Mouse (Mus musculus) limb, embryonic 11.5 days (tissue): ENCODE measurements around the gene Oat. TPM values are rescaled to one million over a fixed set of nuclear protein-coding genes. Genes with fewer than 3 reads are reported as not detected.
A peak's percentile ranks its signal among the peaks of the same experiment; 100 is the strongest.

Experiments used
- ATAC-seq: fragments of 200-750 bp; cut with Nextera tagmentation; 2 replicates; pipeline ENCODE4 v1.8.0; 2017; ENCODE audit warnings: low read depth; ENCODE audit not compliant: insufficient number of reproducible peaks, low FRiP score, low TSS enrichment
- DNase-seq: peaks from one replicate; pipeline ENCODE4 v3.0.0-alpha.2; 2015; ENCODE audit warnings: low spot score
- H3K27ac ChIP-seq: fragments of 300-500 bp; sonication (generic); replicated peaks from 2 replicates; pipeline ENCODE4 v1.5.1; 2014; ENCODE audit warnings: low read depth, mild to moderate bottlenecking, low read length
- H3K27me3 ChIP-seq: fragments of 300-500 bp; sonication (generic); 2 replicates; pipeline ENCODE4 v1.6.1; 2014; ENCODE audit warnings: mild to moderate bottlenecking, low read length, mixed read lengths; ENCODE audit not compliant: control insufficient read depth, insufficient read depth
- H3K36me3 ChIP-seq: fragments of 300-500 bp; sonication (generic); 2 replicates; pipeline ENCODE4 v1.6.1; 2014; ENCODE audit warnings: mild to moderate bottlenecking, low read length, moderate library complexity, mixed read lengths; ENCODE audit not compliant: control insufficient read depth, insufficient read depth
- H3K4me1 ChIP-seq: fragments of 300-500 bp; sonication (generic); 2 replicates; pipeline ENCODE4 v1.6.1; 2014; ENCODE audit warnings: low read length, mixed read lengths; ENCODE audit not compliant: control insufficient read depth, insufficient read depth
- H3K4me2 ChIP-seq: fragments of 300-500 bp; sonication (generic); 2 replicates; pipeline ENCODE4 v1.6.1; 2014; ENCODE audit warnings: low read depth, mild to moderate bottlenecking, moderate library complexity; ENCODE audit not compliant: severe bottlenecking
- H3K4me3 ChIP-seq: fragments of 300-500 bp; sonication (generic); 2 replicates; pipeline ENCODE4 v1.5.1; 2014; ENCODE audit warnings: low read depth, low read length
- H3K9ac ChIP-seq: fragments of 300-500 bp; sonication (generic); 2 replicates; pipeline ENCODE4 v1.6.1; 2014; ENCODE audit warnings: mild to moderate bottlenecking, low read length
- H3K9me3 ChIP-seq: fragments of 300-500 bp; sonication (generic); 2 replicates; pipeline ENCODE4 v1.6.1; 2016; ENCODE audit warnings: low read length; ENCODE audit not compliant: control insufficient read depth
- WGBS: fragments of 180-500 bp; shearing (Covaris S2); extraction: QIAGEN DNeasy Blood & Tissue Kit; methylation state at CpG from one replicate; pipeline ENCODE4 v1.1.7; 2014; 5-methylcytosine and 5-hydroxymethylcytosine counted together
- polyA plus RNA-seq: library from polyadenylated mRNA; unstranded; fragments of >200 nt; fragmentation: Nextera tagmentation; extraction: Ambion mirVana; gene quantifications from 2 replicates; pipeline ENCODE4 v1.2.1, GENCODE M21; 2014

Oat gene
- polyA plus RNA-seq, 1 experiment from 2014 or later, result 136 TPM

GRCm38 (mm10) chr7:132597251-132598041 lies 21.2 kb upstream of the Oat start:
- peak overlapping the region; percentile 78 for H3K4me2 ChIP-seq
- H3K27ac ChIP-seq, result no peak overlapping the region
- WGBS, result under 1% methylated on average over 60 of the region's 60 CpGs
- no peaks in the 10 kb centered on the region for H3K9me3 ChIP-seq
- H3K4me3 ChIP-seq, result peak overlapping the region; percentile 43
- H3K27me3 ChIP-seq, result peaks cover 65% of the 10 kb centered on the region
- peaks cover 17% of the 10 kb centered on the region for H3K4me1 ChIP-seq
- no peaks in the 10 kb centered on the region for H3K36me3 ChIP-seq
- H3K9ac ChIP-seq, result peak overlapping the region; percentile 23; the same call in 1 of the 2 replicates
- ATAC-seq (0 out of 2 replicates have a peak, but pooled peaks have one; percentile 27), DNase-seq (peak; percentile 66)

GRCm38 (mm10) chr7:132596557-132597250 lies 20.5 kb upstream of the Oat start:
- no peak for DNase-seq
- Histone ChIP-seq H3K27me3 (peaks cover 58% of the 10 kb centered on the region), H3K4me1 (peaks cover 17% of the 10 kb centered on the region), H3K36me3 (no peaks in the 10 kb centered on the region), H3K4me3 (peak overlapping the region; percentile 43), H3K9me3 (no peaks in the 10 kb centered on the region), H3K4me2 (peak overlapping the region; percentile 78), H3K9ac (no peak overlapping the region), H3K27ac (no peak overlapping the region)
- ATAC-seq, result no peak
- 7% methylated on average over 26 of the region's 26 CpGs for WGBS

DNA sequence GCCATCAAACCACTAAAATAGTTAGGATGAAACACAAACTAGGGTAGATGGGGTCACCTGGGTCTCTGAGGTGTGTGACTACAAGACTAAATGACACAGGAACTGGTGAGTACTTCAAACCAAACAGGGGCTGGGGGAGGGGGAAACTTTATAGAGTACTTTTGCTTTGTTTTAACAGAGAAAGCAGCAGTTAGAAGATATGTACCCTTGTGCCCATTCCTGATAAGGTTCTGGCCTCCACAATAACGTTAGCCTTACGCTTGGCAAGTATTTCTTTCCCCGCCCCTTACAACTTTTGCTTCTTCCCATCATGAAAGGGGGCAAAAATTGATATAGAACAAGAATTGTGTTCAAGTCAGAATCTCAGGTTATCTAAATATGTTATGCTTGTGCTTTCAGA lies 19.6 kb upstream of the Oat start:
- Histone ChIP-seq H3K4me1 (peaks cover 17% of the 10 kb centered on the region), H3K36me3 (no peaks in the 10 kb centered on the region), H3K4me2 (no peak overlapping the region), H3K27me3 (peaks cover 50% of the 10 kb centered on the region), H3K9me3 (no peaks in the 10 kb centered on the region), H3K27ac (no peak overlapping the region), H3K9ac (no peak overlapping the region), H3K4me3 (no peak overlapping the region)
- DNase-seq, result no peak
- WGBS, result 84% methylated on average over 3 of the region's 3 CpGs
- no peak for ATAC-seq

- ATAC-seq, result no peak
- Histone ChIP-seq H3K27ac (no peak overlapping the region), H3K4me3 (no peak overlapping the region), H3K4me1 (peaks cover 12% of the 10 kb centered on the region), H3K9me3 (no peaks in the 10 kb centered on the region), H3K36me3 (no peaks in the 10 kb centered on the region), H3K9ac (no peak overlapping the region), H3K4me2 (no peak overlapping the region), H3K27me3 (peaks cover 36% of the 10 kb centered on the region)
- 84% methylated on average over 2 of the region's 2 CpGs for WGBS
- no peak for DNase-seq
Observed at GRCm38 (mm10) chr7:132594325-132594724, 18.1 kb upstream of the Oat start.

DNA sequence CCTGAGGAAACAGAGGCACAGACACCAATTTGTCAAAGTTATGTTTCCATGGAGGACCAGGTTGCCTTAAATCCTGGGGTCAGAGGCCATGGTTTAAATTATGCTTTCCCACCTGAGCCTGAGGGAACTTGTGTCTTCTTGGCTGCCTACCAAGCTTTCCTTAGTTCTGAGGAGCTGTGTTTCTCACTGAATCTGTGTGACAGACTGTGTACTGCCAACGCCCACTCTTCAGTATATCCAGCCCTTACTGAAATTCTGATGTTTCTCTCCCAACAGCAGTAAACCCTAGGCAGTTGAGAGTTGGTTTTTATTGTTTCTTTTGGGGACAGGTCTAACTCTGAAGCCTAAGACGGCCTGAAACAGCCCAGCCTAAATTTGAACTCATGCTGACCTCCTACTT lies 17.6 kb upstream of the Oat start:
- no peak overlapping the region for H3K9ac ChIP-seq
- WGBS, result 62% methylated on average over 2 of the region's 2 CpGs
- H3K36me3 ChIP-seq, result no peaks in the 10 kb centered on the region
- H3K4me1 ChIP-seq, result peaks cover 10% of the 10 kb centered on the region; the same call in 1 of the 2 replicates
- peaks cover 30% of the 10 kb centered on the region for H3K27me3 ChIP-seq
- no peak overlapping the region for H3K4me2 ChIP-seq
- H3K9me3 ChIP-seq, result no peaks in the 10 kb centered on the region
- H3K4me3 ChIP-seq, result no peak overlapping the region
- ATAC-seq (no peak), DNase-seq (no peak)
- no peak overlapping the region for H3K27ac ChIP-seq

GRCm38 (mm10) chr7:132589610-132590009 lies 13.4 kb upstream of the Oat start:
- WGBS, result 70% methylated on average over 5 of the region's 5 CpGs
- ATAC-seq (no peak), DNase-seq (no peak)
- no peaks in the 10 kb centered on the region for H3K36me3 ChIP-seq
- no peak overlapping the region for H3K4me2 ChIP-seq
- no peaks in the 10 kb centered on the region for H3K9me3 ChIP-seq
- no peak overlapping the region for H3K9ac ChIP-seq
- no peaks in the 10 kb centered on the region for H3K4me1 ChIP-seq
- no peak overlapping the region for H3K4me3 ChIP-seq
- no peaks in the 10 kb centered on the region for H3K27me3 ChIP-seq
- H3K27ac ChIP-seq, result no peak overlapping the region

- WGBS, result 64% methylated on average over 5 of the region's 5 CpGs
- H3K27me3 ChIP-seq, result no peaks in the 10 kb centered on the region
- DNase-seq, result no peak
Observed at GRCm38 (mm10) chr7:132587167-132587566, 11.0 kb upstream of the Oat start.

GRCm38 (mm10) chr7:132585695-132586491 lies 9.7 kb upstream of the Oat start:
- Histone ChIP-seq H3K4me3 (no peak overlapping the region), H3K4me2 (no peak overlapping the region), H3K9me3 (no peaks in the 10 kb centered on the region), H3K4me1 (no peaks in the 10 kb centered on the region), H3K9ac (no peak overlapping the region), H3K36me3 (no peaks in the 10 kb centered on the region), H3K27ac (no peak overlapping the region), H3K27me3 (no peaks in the 10 kb centered on the region)
- 73% methylated on average over 3 of the region's 3 CpGs for WGBS
- DNase-seq (no peak), ATAC-seq (no peak)

More at GRCm38 (mm10) chr7:132587167-132587566, 11.0 kb upstream of the Oat start:
- Histone ChIP-seq H3K4me1 (no peaks in the 10 kb centered on the region), H3K9me3 (no peaks in the 10 kb centered on the region), H3K4me3 (no peak overlapping the region), H3K36me3 (no peaks in the 10 kb centered on the region), H3K27ac (no peak overlapping the region), H3K9ac (no peak overlapping the region), H3K4me2 (no peak overlapping the region)
- no peak for ATAC-seq
